In genomic region chr1:40887673-40888072, GRCm38 (mm10) we compare ENCODE assay signal across 8 mouse cellular contexts.
DNase-seq lines count a peak whose midpoint lies in the region; ATAC-seq lines count a peak whose summit lies in the region.

No protein-coding gene starts in this region.

- H3K36me3 ChIP-seq in heart, embryonic 16.5 days (ENCODE audit: control insufficient read depth, insufficient read depth): no peaks in the 10 kb centered on the region

- H3K4me2 ChIP-seq in heart, embryonic 16.5 days (ENCODE audit: low read depth, low read length): 0 out of 2 replicates have a peak overlapping the region, but pooled peaks have one; percentile 29

- DNase-seq in 3T3-L1 (ENCODE audit: low read depth, low spot score): peak; percentile 62
- DNase-seq in WW6 (ENCODE audit: low read depth, low spot score): peak; percentile 22
- DNase-seq in embryo, embryonic 10.5 days (ENCODE audit: low spot score): peak; percentile 81
- DNase-seq in layer of hippocampus, adult 18-20 months (ENCODE audit: low spot score in 2 of 2): peak; percentile 30 to 82
- peak; percentile 13 for DNase-seq in lung, postnatal 14 days
- DNase-seq in right cerebral cortex, postnatal 14 days: peak; percentile 79
- DNase-seq in thymus, postnatal 0 days (ENCODE audit: low spot score): no peak

- peaks cover 6% of the 10 kb centered on the region for H3K4me1 ChIP-seq in heart, embryonic 16.5 days (ENCODE audit: control insufficient read depth, insufficient read depth, low read length)

- H3K9me3 ChIP-seq in heart, embryonic 16.5 days (replicated peaks; ENCODE audit: control insufficient read depth, low read length): no peaks in the 10 kb centered on the region

- H3K27me3 ChIP-seq in heart, embryonic 16.5 days (ENCODE audit: control insufficient read depth, insufficient read depth, low read length): no peaks in the 10 kb centered on the region

- H3K9ac ChIP-seq in heart, embryonic 16.5 days (ENCODE audit: low read length): no peak overlapping the region

- 31% methylated on average over 12 of the region's 12 CpGs for WGBS in heart, embryonic 16.5 days

- H3K4me3 ChIP-seq in heart, embryonic 16.5 days (ENCODE audit: low read length): no peak overlapping the region

- peak; percentile 65; the same call in 1 of the 2 replicates for ATAC-seq in heart, embryonic 16.5 days (replicated peaks; ENCODE audit: extremely low read depth, insufficient read depth, low FRiP score)

- H3K27ac ChIP-seq in heart, embryonic 16.5 days (ENCODE audit: low read length): no peak overlapping the region
